Mouse (Mus musculus): ENCODE results near the gene Zfp385c.

DNA sequence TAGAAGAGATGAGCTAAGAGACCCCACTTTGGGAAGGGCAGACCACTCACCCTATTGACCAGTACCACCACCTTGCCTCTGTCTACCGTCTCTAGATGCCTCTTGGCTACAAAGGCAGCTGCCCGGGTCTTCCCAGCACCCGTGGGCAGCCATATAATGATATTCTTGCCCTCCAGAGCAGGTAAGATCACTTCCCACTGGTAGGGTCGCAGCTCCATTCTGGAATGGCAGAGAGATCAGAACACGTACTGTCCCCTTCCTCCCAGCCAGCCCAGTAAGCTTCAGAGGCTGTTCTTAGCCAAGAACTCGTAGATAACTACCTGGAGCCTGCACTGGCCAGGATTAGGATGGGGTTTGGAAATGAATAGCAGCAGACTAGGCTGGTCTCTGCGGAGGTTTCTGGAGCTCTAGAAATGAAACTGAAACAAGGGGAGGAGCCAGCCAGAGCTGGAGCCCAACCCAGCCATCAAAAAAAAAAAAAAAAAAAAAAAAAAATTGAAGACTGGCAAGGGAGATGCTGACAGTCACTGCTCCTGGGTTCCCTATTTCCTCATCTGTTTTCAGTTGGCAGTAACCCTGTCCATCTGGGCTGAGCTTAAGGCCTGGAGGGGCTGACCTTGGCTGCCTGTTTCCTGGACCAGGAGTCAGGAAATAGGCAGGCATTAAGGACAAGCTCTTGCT lies 11.7 kb upstream of the Zfp385c start, which contains the start of gene Dhx58:
- TF ChIP-seq CTCF (IDR thresholded peaks at IDR 0.05; ENCODE audit: low read depth) (no peak), EP300 (optimal IDR thresholded peaks at IDR 0.05) (no peak)
